Mouse (Mus musculus): ENCODE data around the gene Jagn1. TPM values are rescaled to one million over a fixed set of nuclear protein-coding genes. Genes with fewer than 3 reads are reported as not detected.

Jagn1 gene
- total RNA-seq, 2 experiments from 2014 or later, result 42.9 to 44.1 TPM

DNA sequence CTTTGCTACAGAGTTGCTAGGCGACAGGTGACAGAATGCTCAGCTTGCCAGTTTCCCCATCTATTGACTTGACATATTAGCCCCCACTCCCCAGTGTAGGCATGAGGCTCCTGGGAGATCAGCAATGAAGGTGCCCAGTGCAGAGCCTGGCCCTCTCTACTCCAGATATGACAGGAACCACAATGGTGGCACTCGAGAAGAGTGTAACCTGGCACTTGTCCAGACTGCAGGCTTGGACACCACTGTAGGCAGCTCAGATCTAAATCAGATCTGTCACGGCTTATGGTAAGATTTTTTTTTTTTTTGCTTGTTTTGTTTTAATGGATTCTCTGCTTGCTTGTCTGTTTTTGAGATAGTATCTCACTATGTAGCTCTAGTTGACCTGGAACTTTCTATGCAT is 8.7 kb upstream of the Jagn1 start:
- DNase-seq (ENCODE audit: low spot score in 2 of 2), result no peak

DNA sequence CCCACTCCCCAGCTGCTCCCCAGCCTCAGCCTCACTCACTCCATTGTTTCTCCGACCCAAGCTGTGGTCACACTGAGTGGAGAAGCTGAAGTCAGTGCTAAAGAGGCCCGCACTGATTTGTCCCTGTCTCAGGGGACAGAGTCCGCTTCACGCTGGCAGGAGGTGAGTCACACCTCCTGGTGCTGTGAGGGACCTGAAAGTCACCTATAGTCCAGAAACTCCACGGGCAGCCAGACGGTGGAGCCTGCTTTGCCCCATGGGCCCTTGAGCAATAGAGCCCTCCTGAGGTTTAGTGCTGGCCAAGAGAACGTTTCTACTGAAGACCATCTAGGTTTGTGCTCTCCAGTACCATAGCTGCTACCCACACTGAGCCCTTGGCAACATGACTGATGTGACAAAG is 7.7 kb upstream of the Jagn1 start:
- DNase-seq (ENCODE audit: low spot score in 2 of 2), result no peak

DNA sequence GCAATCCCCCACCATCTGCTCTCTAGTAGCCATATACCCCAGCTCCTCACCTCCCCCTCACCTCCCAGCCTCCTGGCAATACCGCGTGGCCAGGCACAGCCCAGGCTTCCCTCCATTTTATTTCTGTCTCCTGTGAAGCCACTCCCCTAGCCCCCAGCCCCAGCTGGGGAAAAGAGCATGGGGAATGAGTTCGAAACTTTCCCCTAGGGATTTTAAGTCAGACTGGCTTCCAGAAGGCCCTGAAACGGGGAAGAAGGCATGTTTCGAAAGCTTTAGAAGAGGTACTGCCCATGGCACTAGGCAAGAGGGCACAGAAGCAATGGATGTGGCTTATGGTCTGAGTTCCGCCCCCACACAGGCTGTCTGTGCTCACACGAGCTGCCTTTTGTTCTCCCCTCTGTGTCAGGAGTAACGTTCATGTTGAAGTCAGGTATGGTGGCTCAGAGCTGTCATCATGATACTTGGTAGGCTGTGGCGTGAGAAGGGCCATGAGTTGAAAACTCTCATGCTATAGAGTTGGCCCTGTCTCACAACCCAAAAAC is 6.6 kb upstream of the Jagn1 start, which contains the start of gene Cidec:
Gene Cidec (minus strand): TSS at position 97 of the 542 bp plus-strand sequence.
- DNase-seq (ENCODE audit: low spot score in 2 of 2), result no peak

DNA sequence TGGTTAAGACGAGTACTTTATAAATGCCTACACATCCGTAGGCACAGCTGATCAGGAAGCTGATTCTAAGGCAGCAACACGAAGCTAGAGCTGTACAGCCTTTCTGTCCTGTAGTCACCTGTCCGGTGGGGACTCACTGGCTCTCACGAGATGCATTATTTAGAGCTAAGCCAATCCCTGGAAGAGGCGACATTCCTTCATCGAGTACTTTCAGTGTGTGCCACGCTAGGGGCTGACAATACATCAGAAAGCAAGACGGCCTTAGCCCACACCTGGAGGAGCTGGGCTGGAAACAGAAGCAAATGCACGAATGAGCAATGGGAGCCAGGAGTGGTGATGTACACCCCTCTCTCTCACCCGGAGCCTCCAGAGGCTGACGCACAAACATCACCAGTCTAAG is 5.2 kb upstream of the Jagn1 start:
- DNase-seq (ENCODE audit: low spot score in 2 of 2), result no peak

DNA sequence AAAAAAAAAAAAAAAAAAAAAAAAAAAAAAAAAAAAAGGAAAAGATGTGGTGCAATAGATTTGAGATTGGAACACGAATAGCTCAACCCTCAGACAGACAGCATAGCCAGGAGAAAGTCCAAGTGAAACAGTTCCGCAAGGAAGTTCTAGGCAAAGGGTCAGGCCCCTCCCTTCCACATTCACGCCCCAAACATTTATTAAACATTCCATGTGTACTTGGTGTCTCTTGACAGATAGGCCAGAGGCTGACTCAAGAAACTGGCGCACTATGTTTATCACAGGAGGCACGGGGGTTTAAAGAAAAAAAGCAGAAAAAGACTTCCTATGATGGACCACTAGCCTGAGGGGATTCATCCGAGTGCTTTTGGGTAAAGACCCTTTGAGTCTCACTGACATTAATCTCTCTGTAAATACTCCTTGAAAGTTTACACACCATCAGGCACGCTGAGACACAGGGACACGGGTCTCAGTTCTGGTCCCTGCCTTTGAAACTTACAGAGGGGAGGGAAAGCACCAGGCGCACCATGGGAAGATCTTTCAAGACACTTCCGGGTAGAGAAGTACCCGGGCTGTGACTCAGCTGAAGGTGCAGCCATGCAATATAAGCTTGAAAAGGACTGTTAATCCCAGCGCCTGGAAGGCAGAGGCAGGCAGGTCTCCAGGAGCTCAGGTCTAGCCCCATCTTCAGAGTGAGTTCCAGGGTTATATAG is 3.5 kb upstream of the Jagn1 start:
- no peak for DNase-seq (ENCODE audit: low spot score in 2 of 2)

DNA sequence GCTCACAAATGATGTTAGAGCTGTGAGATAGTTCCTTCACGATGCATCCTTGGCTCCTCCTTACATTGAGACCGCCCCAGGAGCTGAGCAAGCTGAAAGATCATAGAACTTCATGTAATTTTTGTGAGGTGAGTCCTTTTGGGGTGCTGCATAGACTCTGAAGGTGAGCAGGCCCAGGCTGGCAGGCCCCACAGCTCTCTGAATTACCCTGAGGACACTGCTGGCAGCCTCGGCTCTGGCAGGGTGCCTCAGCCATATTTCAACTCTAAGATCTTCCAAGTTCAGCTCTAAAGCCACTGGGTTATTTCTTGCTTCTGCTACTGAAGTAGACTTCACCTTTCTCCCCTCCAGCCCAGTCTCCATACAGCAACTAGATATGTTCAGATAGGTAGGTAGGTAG is 1.7 kb upstream of the Jagn1 start:
- DNase-seq (ENCODE audit: low spot score in 2 of 2), result no peak

DNA sequence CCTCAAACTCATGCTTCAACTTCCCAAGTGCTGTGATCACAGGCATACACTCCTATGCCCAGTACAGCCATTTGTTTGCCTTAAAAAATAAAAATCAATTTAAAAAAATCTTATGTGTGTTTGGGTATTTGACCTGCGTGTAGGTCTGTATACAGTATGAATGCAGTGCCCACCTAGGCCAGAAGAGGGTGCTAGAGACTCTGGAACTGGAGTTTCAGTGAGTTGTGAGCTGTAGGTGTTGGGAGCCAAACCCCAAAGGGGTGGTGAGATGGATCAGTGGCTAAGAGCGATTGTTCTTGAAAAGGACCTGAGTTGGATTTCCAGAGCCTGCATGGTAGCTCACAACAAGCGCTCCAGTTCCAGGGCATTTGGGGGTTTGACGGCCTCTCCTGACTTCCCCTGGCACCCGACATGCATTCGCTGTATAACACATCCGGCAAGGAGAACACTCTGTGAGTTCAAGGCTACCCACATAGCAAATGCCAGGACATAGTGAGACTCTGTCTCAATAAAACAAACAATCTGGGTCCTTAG is 1.2 kb upstream of the Jagn1 start:
- DNase-seq (ENCODE audit: low spot score in 2 of 2), result peak; percentile 76 to 77

DNA sequence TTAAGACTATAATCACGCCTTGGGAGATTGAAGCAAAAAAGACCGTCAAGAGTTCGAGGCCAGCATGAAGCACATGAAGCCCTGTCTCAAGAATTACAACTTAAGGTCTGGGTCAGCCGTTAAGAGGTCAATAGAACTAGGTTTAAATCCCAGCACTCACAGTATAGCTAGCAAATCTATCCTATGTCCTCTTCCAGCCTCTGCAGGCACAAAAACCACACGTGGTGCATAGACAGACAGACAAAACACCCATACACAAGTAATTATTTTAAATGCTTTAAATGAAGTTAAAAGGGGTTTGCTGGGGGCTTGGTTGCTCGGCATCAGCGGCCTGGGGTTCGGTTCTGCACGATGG is 305 bp upstream of the Jagn1 start:
- no peak for DNase-seq (ENCODE audit: low spot score in 2 of 2)

DNA sequence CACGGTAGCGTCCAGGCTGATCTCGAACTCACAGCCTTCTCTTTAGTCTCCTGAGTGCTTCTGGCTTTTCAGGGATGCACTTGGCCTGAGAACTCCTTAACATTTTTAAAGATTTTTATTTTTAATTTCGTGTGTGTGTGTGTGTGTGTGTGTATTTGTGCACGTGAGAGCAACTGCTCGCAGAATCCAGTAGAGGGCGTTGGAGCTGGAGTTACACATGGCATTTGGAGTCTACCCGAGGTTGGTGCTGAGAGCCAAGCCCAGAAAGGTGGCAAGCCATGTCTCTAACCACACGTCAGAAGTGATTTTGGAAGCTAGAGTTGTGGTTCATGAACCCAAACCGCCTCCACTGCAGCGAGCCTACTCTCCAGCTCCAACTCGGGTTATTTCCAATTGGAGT is 722 bp downstream of the Jagn1 start:
- DNase-seq (ENCODE audit: low spot score in 2 of 2), result no peak

DNA sequence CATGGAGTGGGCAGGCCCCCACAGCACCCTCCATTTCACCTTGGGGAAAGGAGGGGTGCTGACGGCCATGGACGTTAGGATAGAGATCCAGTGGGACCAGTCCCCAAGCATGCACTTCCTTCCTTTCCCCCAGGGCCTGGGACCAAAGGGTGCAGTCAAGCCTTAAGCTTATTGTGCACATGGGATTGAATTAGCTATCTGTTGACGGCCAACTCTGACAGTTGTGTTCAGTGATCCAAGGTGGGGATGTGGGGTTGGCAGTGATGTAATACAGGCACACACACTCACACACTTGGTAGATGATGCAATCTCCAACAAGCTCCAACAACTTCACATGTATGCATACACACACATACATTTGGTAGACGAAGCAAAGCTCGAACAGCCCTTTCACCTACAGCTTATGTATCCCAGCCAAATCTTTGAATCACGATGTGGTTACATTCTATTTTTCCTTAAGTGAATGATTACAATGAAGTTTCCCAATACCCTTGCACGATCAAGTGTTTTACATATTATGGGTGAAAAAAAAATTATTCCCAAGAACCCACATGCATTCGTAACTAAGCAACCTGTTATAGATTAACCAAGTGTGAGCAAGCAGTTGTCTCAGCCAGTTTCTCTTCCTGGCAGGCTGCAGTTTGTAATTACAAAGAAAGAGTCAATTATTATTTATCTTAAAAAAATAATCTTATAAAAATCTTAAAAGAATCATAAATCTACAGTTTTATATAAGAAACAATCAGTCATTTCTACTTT is 2.0 kb downstream of the Jagn1 start:
- no peak for DNase-seq (ENCODE audit: low spot score in 2 of 2)

DNA sequence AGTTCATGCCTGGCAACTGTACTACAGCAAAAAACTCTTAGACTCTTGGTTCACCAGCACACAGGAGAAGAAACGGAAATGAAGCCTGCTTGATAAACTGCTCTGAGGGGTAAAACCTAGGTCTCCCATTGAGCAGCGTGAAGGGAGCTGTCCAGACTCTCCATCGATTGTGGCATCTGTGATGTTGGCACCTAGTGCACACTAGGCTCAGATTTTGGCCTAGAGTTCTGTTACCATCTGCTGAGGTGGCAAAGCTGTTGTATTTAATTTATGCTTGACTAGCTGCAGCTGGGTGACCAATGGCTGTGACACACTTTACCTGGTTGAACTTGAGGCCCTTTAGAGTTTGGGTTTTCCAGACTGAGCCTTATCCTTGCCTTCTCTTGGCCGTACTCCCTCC is 5.3 kb downstream of the Jagn1 start:
- no peak for DNase-seq (ENCODE audit: low spot score in 2 of 2)

DNA sequence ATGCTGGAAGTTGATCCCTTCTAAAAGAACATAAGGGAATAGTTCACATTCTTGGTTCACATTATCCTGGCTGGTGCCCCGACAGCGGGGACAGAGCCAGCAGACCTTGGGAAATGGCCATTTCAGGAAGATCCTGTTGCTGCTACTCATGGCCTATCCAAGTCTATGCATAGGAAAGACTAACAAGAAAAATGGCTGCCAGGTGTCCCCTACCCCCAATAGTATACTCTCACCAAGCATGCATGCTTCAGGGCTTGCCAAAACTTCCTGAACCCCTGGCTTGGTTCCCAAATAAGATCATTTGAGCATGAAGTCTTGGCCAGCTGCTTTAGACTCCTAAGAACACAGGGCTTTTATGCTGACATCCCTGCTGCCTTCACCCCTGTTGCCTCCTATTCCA is 9.5 kb downstream of the Jagn1 start:
- no peak for DNase-seq (ENCODE audit: low spot score in 2 of 2)

DNA sequence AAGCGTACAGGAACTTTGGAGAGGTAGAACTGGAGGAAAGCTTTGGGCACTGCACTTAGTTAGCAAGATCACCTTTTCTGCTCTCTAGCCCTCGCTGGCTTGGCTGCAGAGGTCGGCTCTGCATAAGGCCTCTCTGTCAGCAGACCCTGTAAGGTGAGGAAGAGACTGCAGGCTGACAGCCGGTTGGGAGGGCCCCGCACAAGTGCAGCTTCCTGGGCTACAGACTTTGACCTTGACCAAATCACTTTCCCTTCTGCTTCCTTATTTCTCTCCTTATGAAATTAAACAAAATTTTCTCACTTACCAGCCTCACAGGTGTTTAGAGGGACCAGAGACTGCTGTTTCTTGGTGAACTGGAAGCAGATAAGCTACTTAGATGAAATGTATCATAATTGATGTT is 12.6 kb downstream of the Jagn1 start:
- no peak for DNase-seq (ENCODE audit: low spot score in 2 of 2)

DNA sequence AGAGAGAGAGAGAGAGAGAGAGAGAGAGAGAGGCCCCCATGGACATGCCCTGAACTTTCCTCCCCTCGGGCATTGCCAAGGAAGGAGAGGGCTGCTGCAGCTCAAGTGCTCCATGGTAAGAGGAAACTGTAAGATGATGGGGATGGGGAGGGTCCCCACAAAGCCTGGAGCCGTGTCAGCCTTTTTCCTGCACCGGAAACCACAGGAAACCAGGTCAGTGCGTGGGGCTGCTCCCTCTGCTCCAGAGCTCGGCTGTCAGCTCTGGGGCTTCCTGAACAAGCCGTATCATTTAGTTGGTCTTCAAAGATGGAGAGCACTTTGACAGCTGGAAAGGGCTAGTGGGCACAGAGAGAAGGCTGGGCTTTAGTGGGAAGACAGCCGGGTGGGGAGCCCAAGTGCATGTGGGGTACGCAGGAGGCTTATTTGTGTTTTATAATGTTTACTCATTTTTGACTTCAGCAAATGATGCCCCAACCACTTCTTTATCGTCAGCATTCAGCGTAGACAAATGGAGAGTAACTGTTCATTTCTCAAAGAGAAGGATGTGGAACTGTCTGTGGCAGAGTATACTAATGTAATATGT is 15.7 kb downstream of the Jagn1 start, which contains the start of gene Il17re:
Gene Il17re (plus strand): TSS at position 533 of the 583 bp plus-strand sequence.
- no peak for DNase-seq (ENCODE audit: low spot score in 2 of 2)

DNA sequence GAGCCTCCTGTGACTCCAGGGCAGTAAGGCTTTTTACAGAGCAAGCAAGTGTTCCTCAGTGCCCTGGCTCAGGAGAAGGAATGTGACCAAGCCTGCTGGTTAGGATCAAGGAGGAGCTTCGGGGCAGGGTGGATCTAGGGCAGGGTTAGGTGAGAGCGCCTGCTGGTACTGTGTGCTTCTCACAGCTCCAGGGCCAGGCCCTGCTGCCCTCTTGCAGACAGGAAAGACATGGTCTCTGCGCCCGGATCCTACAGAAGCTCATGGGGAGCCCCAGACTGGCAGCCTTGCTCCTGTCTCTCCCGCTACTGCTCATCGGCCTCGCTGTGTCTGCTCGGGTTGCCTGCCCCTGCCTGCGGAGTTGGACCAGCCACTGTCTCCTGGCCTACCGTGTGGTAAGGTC is 16.3 kb downstream of the Jagn1 start:
- no peak for DNase-seq (ENCODE audit: low spot score in 2 of 2)

DNA sequence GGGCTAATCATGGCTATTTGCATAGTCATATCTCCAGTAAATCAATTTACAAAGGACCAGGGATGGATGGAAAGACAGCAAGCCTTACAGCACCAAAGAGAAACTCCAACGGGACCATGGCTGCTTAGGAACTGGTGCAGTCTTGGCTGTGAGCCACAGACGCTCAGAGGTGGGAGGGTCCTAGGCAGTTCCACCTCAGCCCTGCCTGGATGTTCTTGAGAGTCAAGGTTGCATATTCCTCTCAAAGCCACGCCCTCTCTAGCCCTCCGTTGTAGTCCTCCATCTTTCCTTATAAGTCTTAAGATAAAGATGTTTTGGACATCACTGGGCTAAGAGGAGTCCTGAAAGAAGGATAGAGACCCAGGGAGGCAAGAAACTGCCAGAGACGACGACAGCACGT is 21.7 kb downstream of the Jagn1 start:
- DNase-seq (ENCODE audit: low spot score in 2 of 2), result no peak

DNA sequence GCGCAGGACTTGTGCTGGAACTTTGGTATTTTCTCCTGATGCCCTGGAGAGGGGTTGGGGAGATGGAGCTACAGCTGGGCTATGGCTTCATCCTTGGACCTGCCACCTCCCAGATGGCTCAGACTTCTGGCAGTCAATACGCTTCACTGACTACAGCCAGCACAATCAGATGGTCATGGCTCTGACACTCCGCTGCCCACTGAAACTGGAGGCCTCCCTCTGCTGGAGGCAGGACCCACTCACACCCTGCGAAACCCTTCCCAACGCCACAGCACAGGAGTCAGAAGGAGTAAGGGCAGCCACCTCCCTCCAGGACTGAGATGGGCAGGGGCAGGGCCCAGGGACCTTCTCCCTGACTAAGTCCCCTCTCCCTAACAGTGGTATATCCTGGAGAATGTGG is 23.2 kb downstream of the Jagn1 start:
- DNase-seq (ENCODE audit: low spot score in 2 of 2), result no peak

DNA sequence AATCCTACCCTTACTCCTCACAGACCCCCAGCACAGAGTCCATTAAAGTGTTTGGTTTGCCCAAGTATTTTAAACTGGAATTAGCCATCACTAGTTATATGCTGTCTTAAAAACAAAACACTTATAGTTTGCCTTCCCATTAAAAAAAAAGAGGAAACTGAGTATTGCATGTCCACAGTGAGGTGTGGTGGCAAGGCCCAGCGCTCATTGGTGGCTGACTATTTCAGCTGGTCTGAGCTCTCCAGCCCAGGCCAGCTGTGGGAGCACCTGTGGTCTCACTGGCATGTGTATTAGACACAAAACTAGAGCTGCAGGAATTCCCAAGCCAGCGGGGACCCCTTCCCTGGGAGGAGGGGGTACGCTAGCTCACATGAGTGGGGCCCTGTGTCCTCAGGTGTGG is 26.1 kb downstream of the Jagn1 start:
- no peak for DNase-seq (ENCODE audit: low spot score in 2 of 2)

DNA sequence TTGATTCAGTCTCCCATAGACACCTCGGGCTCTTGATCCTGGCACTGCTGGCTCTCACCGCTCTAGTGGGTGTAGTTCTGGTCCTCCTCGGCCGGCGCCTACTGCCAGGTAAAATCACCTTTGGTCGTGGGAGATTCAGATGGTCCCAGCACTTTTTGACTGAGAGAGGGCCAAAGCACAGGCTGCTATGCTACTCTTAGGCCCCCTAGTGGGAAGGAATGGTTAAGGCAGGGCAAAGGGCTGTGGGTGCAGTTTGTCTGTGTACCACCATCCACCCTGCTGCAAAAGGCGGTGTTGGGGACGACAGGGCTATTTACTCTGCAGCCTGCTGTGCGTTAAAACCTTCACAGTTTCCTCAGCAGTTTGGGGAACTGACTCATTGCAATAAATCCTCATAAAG is 26.7 kb downstream of the Jagn1 start:
- peak; percentile 69 to 76 for DNase-seq (ENCODE audit: low spot score in 2 of 2)

DNA sequence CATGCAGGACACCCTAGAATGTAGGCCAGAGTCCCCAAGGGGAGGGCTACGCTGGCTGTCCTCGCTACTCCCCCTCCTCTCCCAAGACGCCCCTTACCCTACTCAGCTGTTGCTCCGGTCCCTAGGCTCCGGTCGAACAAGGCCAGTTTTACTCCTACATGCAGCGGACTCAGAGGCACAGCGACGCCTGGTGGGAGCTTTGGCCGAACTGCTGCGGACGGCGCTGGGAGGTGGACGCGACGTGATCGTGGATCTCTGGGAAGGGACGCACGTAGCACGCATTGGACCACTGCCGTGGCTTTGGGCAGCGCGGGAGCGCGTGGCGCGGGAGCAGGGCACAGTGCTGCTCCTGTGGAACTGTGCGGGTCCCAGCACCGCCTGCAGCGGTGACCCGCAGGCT is 27.1 kb downstream of the Jagn1 start:
- peak; percentile 80 to 84 for DNase-seq (ENCODE audit: low spot score in 2 of 2)

DNA sequence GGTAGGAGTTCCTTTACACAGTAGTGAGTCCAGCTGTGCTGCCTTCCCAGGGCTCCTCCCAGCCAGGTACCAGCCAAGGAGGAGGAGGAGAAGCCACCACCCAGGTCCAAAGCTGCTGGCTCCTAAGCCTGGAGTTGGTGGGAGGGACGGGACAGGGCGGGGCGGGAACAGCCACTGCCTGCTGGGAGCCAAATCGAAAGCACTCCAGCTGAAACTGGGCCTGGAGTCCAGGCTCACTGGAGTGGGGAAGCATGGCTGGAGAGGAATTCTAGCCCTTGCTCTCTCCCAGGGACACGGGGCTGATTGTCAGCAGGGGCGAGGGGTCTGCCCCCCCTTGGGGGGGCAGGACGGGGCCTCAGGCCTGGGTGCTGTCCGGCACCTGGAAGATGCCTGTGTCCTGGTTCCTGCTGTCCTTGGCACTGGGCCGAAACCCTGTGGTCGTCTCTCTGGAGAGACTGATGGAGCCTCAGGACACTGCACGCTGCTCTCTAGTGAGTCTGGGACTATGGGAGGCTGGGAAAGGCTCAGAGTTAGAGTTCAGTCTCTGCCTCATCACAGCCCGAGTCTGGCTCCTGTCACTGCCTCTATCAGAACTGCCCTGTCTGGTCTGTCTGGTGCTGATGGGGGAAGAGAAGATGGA is 29.0 kb downstream of the Jagn1 start, which contains the start of gene Il17rc:
Gene Il17rc (plus strand): TSS at position 131 of the 640 bp plus-strand sequence.
- DNase-seq (ENCODE audit: low spot score in 2 of 2), result no peak

All from layer of hippocampus, postnatal 10 days (tissue).